Mouse (Mus musculus) myocyte (in vitro differentiated cells): ENCODE data around the gene Clock.

ENCODE experiments used
- CEBPB ChIP-seq: IDR thresholded peaks from 2 replicates; pipeline ENCODE4 v1.6.1; 2011; ENCODE audit warnings: mild to moderate bottlenecking, moderate library complexity; ENCODE audit not compliant: poor library complexity, insufficient read depth, severe bottlenecking
- E2F4 ChIP-seq: IDR thresholded peaks from one replicate; pipeline ENCODE4 v1.6.1; 2011; ENCODE audit warnings: mild to moderate bottlenecking, control low read depth, moderate library complexity; ENCODE audit not compliant: insufficient read depth
- POLR2A ChIP-seq: IDR thresholded peaks from one replicate; pipeline ENCODE4 v1.6.1; 2011; ENCODE audit warnings: low read depth, mild to moderate bottlenecking, control low read depth, moderate library complexity; ENCODE audit not compliant: insufficient read length
- POLR2AphosphoS2 ChIP-seq: IDR thresholded peaks from one replicate; pipeline ENCODE4 v1.6.1; 2011; ENCODE audit warnings: low read depth, control low read depth; ENCODE audit not compliant: insufficient read length
- SRF ChIP-seq: IDR thresholded peaks from one replicate; pipeline ENCODE4 v1.6.1; 2011; ENCODE audit warnings: low read depth; ENCODE audit not compliant: control insufficient read depth, insufficient read length
- USF1 ChIP-seq: IDR thresholded peaks from one replicate; pipeline ENCODE4 v1.6.1; 2011; ENCODE audit warnings: low read depth, mild to moderate bottlenecking, control low read depth, moderate library complexity

- no peak for TF ChIP-seq USF1
- TF ChIP-seq POLR2A: peak; percentile 39
- TF ChIP-seq SRF: no peak
- no peak for TF ChIP-seq E2F4
- TF ChIP-seq CEBPB: no peak
- no peak for TF ChIP-seq POLR2AphosphoS2
Measured at GRCm38 (mm10) chr5:76303745-76304451, 694 bp downstream of the Clock start.
